Mouse (Mus musculus): ENCODE results near the gene Ptpn18. TPM values are rescaled to one million over a fixed set of nuclear protein-coding genes. Genes with fewer than 3 reads are reported as not detected.
"Not testable (repeated sequence)": the region's sequence is repeated elsewhere in the genome, so short reads cannot be mapped to it uniquely, and the experiment has no call there.

Gene Ptpn18
- polyA plus RNA-seq, 1 experiment from 2014 or later, result 21.0 TPM

- Histone ChIP-seq H3K4me1 (peaks cover 6% of the 10 kb centered on the region; the same call in 1 of the 2 replicates), H3K9me3 (replicated peaks) (no peaks in the 10 kb centered on the region), H3K9ac (no peak overlapping the region), H3K36me3 (no peaks in the 10 kb centered on the region), H3K4me2 (replicated peaks) (no peak overlapping the region), H3K4me3 (replicated peaks) (no peak overlapping the region), H3K27me3 (no peaks in the 10 kb centered on the region), H3K27ac (replicated peaks) (no peak overlapping the region)
- ATAC-seq (ENCODE audit: insufficient number of reproducible peaks, low FRiP score, low TSS enrichment, low read depth), result no peak
- 85% methylated on average over 6 of the region's 6 CpGs for WGBS
These were observed 30.4 kb downstream of the Ptpn18 start for GRCm38 (mm10) chr1:34489852-34490541.

GRCm38 (mm10) chr1:34491480-34491879 lies 31.9 kb downstream of the Ptpn18 start:
- no peaks in the 10 kb centered on the region for H3K36me3 ChIP-seq
- WGBS, result 79% methylated on average over 4 of the region's 4 CpGs
- no peak overlapping the region for H3K27ac ChIP-seq (replicated peaks)
- no peak for ATAC-seq (ENCODE audit: insufficient number of reproducible peaks, low FRiP score, low TSS enrichment, low read depth)
- no peak overlapping the region for H3K9ac ChIP-seq
- no peaks in the 10 kb centered on the region for H3K4me1 ChIP-seq
- no peaks in the 10 kb centered on the region for H3K9me3 ChIP-seq (replicated peaks)
- H3K4me2 ChIP-seq (replicated peaks), result no peak overlapping the region
- no peaks in the 10 kb centered on the region for H3K27me3 ChIP-seq
- no peak overlapping the region for H3K4me3 ChIP-seq (replicated peaks)

- H3K27me3 ChIP-seq, result no peaks in the 10 kb centered on the region
These were observed 43.4 kb downstream of the Ptpn18 start for GRCm38 (mm10) chr1:34502991-34503390.

GRCm38 (mm10) chr1:34505307-34505706 lies 45.7 kb downstream of the Ptpn18 start:
- H3K9ac ChIP-seq, result no peak overlapping the region
- no peak overlapping the region for H3K27ac ChIP-seq (replicated peaks)
- 0 out of 2 replicates have a peak, but pooled peaks have one; percentile 17 for ATAC-seq (ENCODE audit: insufficient number of reproducible peaks, low FRiP score, low TSS enrichment, low read depth)
- 62% methylated on average over 7 of the region's 7 CpGs for WGBS
- H3K4me3 ChIP-seq (replicated peaks), result no peak overlapping the region
- no peak overlapping the region for H3K4me2 ChIP-seq (replicated peaks)
- no peaks in the 10 kb centered on the region for H3K36me3 ChIP-seq
- H3K27me3 ChIP-seq, result no peaks in the 10 kb centered on the region
- H3K4me1 ChIP-seq, result no peaks in the 10 kb centered on the region
- H3K9me3 ChIP-seq (replicated peaks), result no peaks in the 10 kb centered on the region

More at GRCm38 (mm10) chr1:34502991-34503390, 43.4 kb downstream of the Ptpn18 start:
- Histone ChIP-seq H3K4me3 (replicated peaks) (no peak overlapping the region), H3K4me1 (no peaks in the 10 kb centered on the region), H3K36me3 (no peaks in the 10 kb centered on the region), H3K9ac (no peak overlapping the region), H3K27ac (replicated peaks) (no peak overlapping the region), H3K4me2 (replicated peaks) (no peak overlapping the region), H3K9me3 (replicated peaks) (no peaks in the 10 kb centered on the region)
- 58% methylated on average over 3 of the region's 3 CpGs for WGBS
- no peak for ATAC-seq (ENCODE audit: insufficient number of reproducible peaks, low FRiP score, low TSS enrichment, low read depth)

- Histone ChIP-seq H3K4me3 (replicated peaks) (no peak overlapping the region), H3K36me3 (no peaks in the 10 kb centered on the region)
These were observed 46.5 kb downstream of the Ptpn18 start for GRCm38 (mm10) chr1:34505970-34506551.

GRCm38 (mm10) chr1:34507986-34508385 lies 48.4 kb downstream of the Ptpn18 start:
- H3K4me1 ChIP-seq, result no peaks in the 10 kb centered on the region
- H3K9me3 ChIP-seq (replicated peaks), result no peaks in the 10 kb centered on the region
- no peak overlapping the region for H3K4me2 ChIP-seq (replicated peaks)
- H3K27ac ChIP-seq (replicated peaks), result no peak overlapping the region
- H3K36me3 ChIP-seq, result no peaks in the 10 kb centered on the region
- no peak overlapping the region for H3K4me3 ChIP-seq (replicated peaks)
- no peaks in the 10 kb centered on the region for H3K27me3 ChIP-seq
- H3K9ac ChIP-seq, result no peak overlapping the region
- no peak for ATAC-seq (ENCODE audit: insufficient number of reproducible peaks, low FRiP score, low TSS enrichment, low read depth)
- 82% methylated on average over 3 of the region's 3 CpGs for WGBS

More at GRCm38 (mm10) chr1:34505970-34506551, 46.5 kb downstream of the Ptpn18 start:
- no peaks in the 10 kb centered on the region for H3K4me1 ChIP-seq
- H3K27ac ChIP-seq (replicated peaks), result no peak overlapping the region
- H3K9ac ChIP-seq, result no peak overlapping the region
- no peaks in the 10 kb centered on the region for H3K27me3 ChIP-seq
- no peaks in the 10 kb centered on the region for H3K9me3 ChIP-seq (replicated peaks)
- ATAC-seq (ENCODE audit: insufficient number of reproducible peaks, low FRiP score, low TSS enrichment, low read depth), result no peak
- no peak overlapping the region for H3K4me2 ChIP-seq (replicated peaks)
- 73% methylated on average over 4 of the region's 4 CpGs for WGBS

- no peak overlapping the region for H3K4me3 ChIP-seq (replicated peaks)
These were observed 51.0 kb downstream of the Ptpn18 start for GRCm38 (mm10) chr1:34510575-34510981.

GRCm38 (mm10) chr1:34511027-34511426 lies 51.5 kb downstream of the Ptpn18 start:
- Histone ChIP-seq H3K4me3 (replicated peaks) (no peak overlapping the region), H3K9me3 (replicated peaks) (no peaks in the 10 kb centered on the region), H3K27ac (replicated peaks) (no peak overlapping the region), H3K9ac (no peak overlapping the region), H3K4me2 (replicated peaks) (no peak overlapping the region), H3K4me1 (no peaks in the 10 kb centered on the region), H3K36me3 (no peaks in the 10 kb centered on the region), H3K27me3 (no peaks in the 10 kb centered on the region)
- ATAC-seq (ENCODE audit: insufficient number of reproducible peaks, low FRiP score, low TSS enrichment, low read depth), result no peak
- 4% methylated on average over 3 of the region's 3 CpGs for WGBS

More at GRCm38 (mm10) chr1:34510575-34510981, 51.0 kb downstream of the Ptpn18 start:
- H3K4me2 ChIP-seq (replicated peaks), result peak overlapping the region; percentile 36
- H3K36me3 ChIP-seq, result no peaks in the 10 kb centered on the region
- H3K27ac ChIP-seq (replicated peaks), result no peak overlapping the region
- no peak overlapping the region for H3K9ac ChIP-seq
- no peak for ATAC-seq (ENCODE audit: insufficient number of reproducible peaks, low FRiP score, low TSS enrichment, low read depth)
- whole genome bisulfite sequencing, result 2% methylated on average over 7 of the region's 7 CpGs
- H3K9me3 ChIP-seq (replicated peaks), result no peaks in the 10 kb centered on the region
- no peaks in the 10 kb centered on the region for H3K27me3 ChIP-seq
- H3K4me1 ChIP-seq, result no peaks in the 10 kb centered on the region

GRCm38 (mm10) chr1:34513068-34513467 lies 53.5 kb downstream of the Ptpn18 start:
- Histone ChIP-seq H3K9ac (no peak overlapping the region), H3K27me3 (no peaks in the 10 kb centered on the region), H3K9me3 (replicated peaks) (no peaks in the 10 kb centered on the region), H3K36me3 (no peaks in the 10 kb centered on the region), H3K27ac (replicated peaks) (no peak overlapping the region), H3K4me2 (replicated peaks) (no peak overlapping the region), H3K4me3 (replicated peaks) (no peak overlapping the region), H3K4me1 (no peaks in the 10 kb centered on the region)
- no peak for ATAC-seq (ENCODE audit: insufficient number of reproducible peaks, low FRiP score, low TSS enrichment, low read depth)
- whole genome bisulfite sequencing, result 81% methylated on average over 4 of the region's 4 CpGs

GRCm38 (mm10) chr1:34516595-34516994 lies 57.0 kb downstream of the Ptpn18 start:
- Histone ChIP-seq H3K4me3 (replicated peaks) (no peak overlapping the region), H3K4me1 (no peaks in the 10 kb centered on the region), H3K9ac (no peak overlapping the region), H3K9me3 (replicated peaks) (no peaks in the 10 kb centered on the region), H3K27ac (replicated peaks) (no peak overlapping the region), H3K36me3 (no peaks in the 10 kb centered on the region), H3K4me2 (replicated peaks) (no peak overlapping the region), H3K27me3 (no peaks in the 10 kb centered on the region)
- ATAC-seq (ENCODE audit: insufficient number of reproducible peaks, low FRiP score, low TSS enrichment, low read depth), result no peak
- 21% methylated on average over 5 of the region's 5 CpGs for WGBS

- WGBS, result 55% methylated on average over 6 of the region's 6 CpGs
- H3K9ac ChIP-seq; H3K4me2 ChIP-seq (replicated peaks); H3K36me3 ChIP-seq; H3K9me3 ChIP-seq (replicated peaks); H3K4me1 ChIP-seq; H3K4me3 ChIP-seq (replicated peaks); ATAC-seq (ENCODE audit: insufficient number of reproducible peaks, low FRiP score, low TSS enrichment, low read depth); H3K27ac ChIP-seq (replicated peaks); H3K27me3 ChIP-seq: not testable (repeated sequence)
These were observed 57.7 kb downstream of the Ptpn18 start for GRCm38 (mm10) chr1:34517297-34517696.

- not testable (repeated sequence) for H3K9ac ChIP-seq; H3K4me1 ChIP-seq; H3K36me3 ChIP-seq; H3K27ac ChIP-seq (replicated peaks); H3K27me3 ChIP-seq; H3K4me3 ChIP-seq (replicated peaks); H3K9me3 ChIP-seq (replicated peaks); ATAC-seq (ENCODE audit: insufficient number of reproducible peaks, low FRiP score, low TSS enrichment, low read depth); H3K4me2 ChIP-seq (replicated peaks)
- WGBS, result 52% methylated on average over 1 of the region's 1 CpGs
These were observed 58.2 kb downstream of the Ptpn18 start for GRCm38 (mm10) chr1:34517797-34518196.
